Mouse (Mus musculus): ENCODE data around the gene Wdr75. TPM values are rescaled to one million over a fixed set of nuclear protein-coding genes. Genes with fewer than 3 reads are reported as not detected.

Gene Wdr75
- 65.1 and 65.5 TPM in 2 replicates for polyA plus RNA-seq (2015; fragmentation: Nextera tagmentation; extraction: Ambion mirVana)

GRCm38 (mm10) chr1:45794969-45795908 is at the start of gene Wdr75:
Gene Wdr75 (plus strand): TSS chr1:45795166.
- Histone ChIP-seq H3K4me1 (peaks cover 11% of the 10 kb centered on the region; the same call in 1 of the 2 replicates), H3K27ac (peak within 1 kb of the TSS; percentile 98), H3K9me3 (no peaks in the 10 kb centered on the region), H3K27me3 (no peaks in the 10 kb centered on the region), H3K9ac (peak within 1 kb of the TSS; percentile 96), H3K4me2 (peak within 1 kb of the TSS; percentile 65), H3K4me3 (peak within 1 kb of the TSS; percentile 95), H3K36me3 (peaks cover 11% of the 10 kb centered on the region)
- WGBS: under 1% methylated on average over 70 of the region's 70 CpGs
- peak; percentile 99 for ATAC-seq (ENCODE audit: insufficient number of reproducible peaks, low FRiP score, low TSS enrichment, low read depth)

GRCm38 (mm10) chr1:45755902-45756301 is 39.1 kb upstream of the Wdr75 start:
- H3K36me3 ChIP-seq: no peaks in the 10 kb centered on the region
- ATAC-seq (ENCODE audit: insufficient number of reproducible peaks, low FRiP score, low TSS enrichment, low read depth): no peak

GRCm38 (mm10) chr1:45756707-45757106 is 38.3 kb upstream of the Wdr75 start:
- Histone ChIP-seq H3K4me3 (no peak overlapping the region), H3K27me3 (no peaks in the 10 kb centered on the region), H3K27ac (no peak overlapping the region), H3K4me2 (no peak overlapping the region), H3K4me1 (peaks cover 12% of the 10 kb centered on the region; the same call in 1 of the 2 replicates), H3K9ac (no peak overlapping the region), H3K36me3 (no peaks in the 10 kb centered on the region), H3K9me3 (no peaks in the 10 kb centered on the region)
- ATAC-seq (ENCODE audit: insufficient number of reproducible peaks, low FRiP score, low TSS enrichment, low read depth): no peak

More at GRCm38 (mm10) chr1:45755902-45756301, 39.1 kb upstream of the Wdr75 start:
- Histone ChIP-seq H3K27me3 (no peaks in the 10 kb centered on the region), H3K4me3 (no peak overlapping the region), H3K4me1 (peaks cover 6% of the 10 kb centered on the region; the same call in 1 of the 2 replicates), H3K9me3 (no peaks in the 10 kb centered on the region), H3K4me2 (no peak overlapping the region), H3K27ac (no peak overlapping the region), H3K9ac (no peak overlapping the region)

- 50% methylated on average over 1 of the region's 1 CpGs for WGBS
- H3K9me3 ChIP-seq: no peaks in the 10 kb centered on the region
- no peak overlapping the region for H3K4me2 ChIP-seq
- no peaks in the 10 kb centered on the region for H3K36me3 ChIP-seq
- H3K4me3 ChIP-seq: no peak overlapping the region
- H3K27ac ChIP-seq: no peak overlapping the region
- H3K4me1 ChIP-seq: peaks cover 14% of the 10 kb centered on the region; the same call in 1 of the 2 replicates
- no peak for ATAC-seq (ENCODE audit: insufficient number of reproducible peaks, low FRiP score, low TSS enrichment, low read depth)
- H3K27me3 ChIP-seq: no peaks in the 10 kb centered on the region
- no peak overlapping the region for H3K9ac ChIP-seq
Observed at GRCm38 (mm10) chr1:45758011-45758410, 37.0 kb upstream of the Wdr75 start.

- Histone ChIP-seq H3K9ac (no peak overlapping the region), H3K27me3 (no peaks in the 10 kb centered on the region), H3K27ac (peak overlapping the region; percentile 77), H3K4me3 (no peak overlapping the region), H3K4me2 (no peak overlapping the region), H3K36me3 (no peaks in the 10 kb centered on the region), H3K4me1 (peaks cover 18% of the 10 kb centered on the region), H3K9me3 (no peaks in the 10 kb centered on the region)
- no peak for ATAC-seq (ENCODE audit: insufficient number of reproducible peaks, low FRiP score, low TSS enrichment, low read depth)
- WGBS: 9% methylated on average over 4 of the region's 4 CpGs
Observed at GRCm38 (mm10) chr1:45760667-45761467, 34.1 kb upstream of the Wdr75 start.

- H3K27ac ChIP-seq: peak overlapping the region; percentile 77
- no peaks in the 10 kb centered on the region for H3K27me3 ChIP-seq
- ATAC-seq (ENCODE audit: insufficient number of reproducible peaks, low FRiP score, low TSS enrichment, low read depth): no peak
- no peaks in the 10 kb centered on the region for H3K36me3 ChIP-seq
- H3K4me1 ChIP-seq: peaks cover 19% of the 10 kb centered on the region
- no peak overlapping the region for H3K4me3 ChIP-seq
- no peak overlapping the region for H3K9ac ChIP-seq
- no peaks in the 10 kb centered on the region for H3K9me3 ChIP-seq
- 63% methylated on average over 1 of the region's 1 CpGs for WGBS
- H3K4me2 ChIP-seq: no peak overlapping the region
Observed at GRCm38 (mm10) chr1:45761468-45761795, 33.5 kb upstream of the Wdr75 start.

- Histone ChIP-seq H3K4me2 (0 out of 2 replicates have a peak overlapping the region, but pooled peaks have one; percentile 14), H3K4me3 (no peak overlapping the region)
- 16% methylated on average over 4 of the region's 4 CpGs for WGBS
Observed at GRCm38 (mm10) chr1:45765678-45766077, 29.3 kb upstream of the Wdr75 start.

GRCm38 (mm10) chr1:45766123-45766522 is 28.8 kb upstream of the Wdr75 start:
- WGBS: 8% methylated on average over 8 of the region's 8 CpGs
- H3K36me3 ChIP-seq: no peaks in the 10 kb centered on the region
- no peaks in the 10 kb centered on the region for H3K9me3 ChIP-seq
- no peaks in the 10 kb centered on the region for H3K27me3 ChIP-seq
- no peak for ATAC-seq (ENCODE audit: insufficient number of reproducible peaks, low FRiP score, low TSS enrichment, low read depth)
- peaks cover 26% of the 10 kb centered on the region for H3K4me1 ChIP-seq
- H3K27ac ChIP-seq: peak overlapping the region; percentile 87
- no peak overlapping the region for H3K9ac ChIP-seq
- no peak overlapping the region for H3K4me3 ChIP-seq
- no peak overlapping the region for H3K4me2 ChIP-seq

More at GRCm38 (mm10) chr1:45765678-45766077, 29.3 kb upstream of the Wdr75 start:
- Histone ChIP-seq H3K4me1 (peaks cover 28% of the 10 kb centered on the region), H3K9ac (no peak overlapping the region), H3K27ac (peak overlapping the region; percentile 84), H3K27me3 (no peaks in the 10 kb centered on the region), H3K9me3 (no peaks in the 10 kb centered on the region), H3K36me3 (no peaks in the 10 kb centered on the region)
- ATAC-seq (ENCODE audit: insufficient number of reproducible peaks, low FRiP score, low TSS enrichment, low read depth): peak; percentile 60; the same call in 1 of the 2 replicates

GRCm38 (mm10) chr1:45767533-45767932 is 27.4 kb upstream of the Wdr75 start:
- ATAC-seq (ENCODE audit: insufficient number of reproducible peaks, low FRiP score, low TSS enrichment, low read depth): peak; percentile 77
- Histone ChIP-seq H3K4me1 (peaks cover 18% of the 10 kb centered on the region), H3K4me3 (no peak overlapping the region), H3K4me2 (no peak overlapping the region), H3K27me3 (no peaks in the 10 kb centered on the region), H3K36me3 (no peaks in the 10 kb centered on the region), H3K9ac (no peak overlapping the region), H3K27ac (peak overlapping the region; percentile 87), H3K9me3 (no peaks in the 10 kb centered on the region)
- 26% methylated on average over 5 of the region's 5 CpGs for whole genome bisulfite sequencing

GRCm38 (mm10) chr1:45769321-45769720 is 25.6 kb upstream of the Wdr75 start:
- Histone ChIP-seq H3K4me2 (no peak overlapping the region), H3K9me3 (no peaks in the 10 kb centered on the region), H3K4me3 (no peak overlapping the region), H3K27me3 (no peaks in the 10 kb centered on the region), H3K36me3 (no peaks in the 10 kb centered on the region), H3K4me1 (peaks cover 18% of the 10 kb centered on the region), H3K27ac (no peak overlapping the region), H3K9ac (no peak overlapping the region)
- 95% methylated on average over 13 of the region's 13 CpGs for WGBS
- ATAC-seq (ENCODE audit: insufficient number of reproducible peaks, low FRiP score, low TSS enrichment, low read depth): no peak

- H3K9ac ChIP-seq: no peak overlapping the region
- no peak for ATAC-seq (ENCODE audit: insufficient number of reproducible peaks, low FRiP score, low TSS enrichment, low read depth)
- no peaks in the 10 kb centered on the region for H3K27me3 ChIP-seq
- no peak overlapping the region for H3K4me3 ChIP-seq
- H3K4me2 ChIP-seq: no peak overlapping the region
- H3K4me1 ChIP-seq: peaks cover 15% of the 10 kb centered on the region
- no peaks in the 10 kb centered on the region for H3K36me3 ChIP-seq
- 100% methylated on average over 2 of the region's 2 CpGs for WGBS
- no peak overlapping the region for H3K27ac ChIP-seq
- no peaks in the 10 kb centered on the region for H3K9me3 ChIP-seq
Observed at GRCm38 (mm10) chr1:45770051-45770450, 24.9 kb upstream of the Wdr75 start.
